Mouse (Mus musculus) midbrain, embryonic 11.5 days (tissue): ENCODE results near the gene Fam129c. TPM values are rescaled to one million over a fixed set of nuclear protein-coding genes. Genes with fewer than 3 reads are reported as not detected.

Source experiments
- ATAC-seq: fragments of 200-750 bp; cut with Nextera tagmentation; 2 replicates; pipeline ENCODE4 v1.8.0; 2017; ENCODE audit warnings: moderate TSS enrichment, moderate library complexity; ENCODE audit not compliant: low FRiP score
- DNase-seq: peaks from one replicate; pipeline ENCODE4 v3.0.0; 2015; ENCODE audit warnings: low spot score; ENCODE audit errors: missing footprints
- H3K27ac ChIP-seq: fragments of 300-500 bp; sonication (generic); 2 replicates; pipeline ENCODE4 v1.5.1; 2014; ENCODE audit warnings: low read depth, low read length
- H3K27me3 ChIP-seq: fragments of 300-500 bp; sonication (generic); 2 replicates; pipeline ENCODE4 v1.6.1; 2014; ENCODE audit warnings: mild to moderate bottlenecking, low read length, moderate library complexity, mixed read lengths; ENCODE audit not compliant: control insufficient read depth, insufficient read depth
- H3K36me3 ChIP-seq: fragments of 300-500 bp; sonication (generic); 2 replicates; pipeline ENCODE4 v1.6.1; 2014; ENCODE audit warnings: mild to moderate bottlenecking, low read length, moderate library complexity, mixed read lengths; ENCODE audit not compliant: control insufficient read depth, insufficient read depth
- H3K4me1 ChIP-seq: fragments of 300-500 bp; sonication (generic); 2 replicates; pipeline ENCODE4 v1.6.1; 2014; ENCODE audit warnings: low read length; ENCODE audit not compliant: control insufficient read depth, insufficient read depth
- H3K4me2 ChIP-seq: fragments of 300-500 bp; sonication (generic); 2 replicates; pipeline ENCODE4 v1.6.1; 2014; ENCODE audit warnings: mild to moderate bottlenecking, moderate library complexity
- H3K4me3 ChIP-seq: fragments of 300-500 bp; sonication (generic); 2 replicates; pipeline ENCODE4 v1.5.1; 2014; ENCODE audit warnings: low read depth, low read length
- H3K9ac ChIP-seq: fragments of 300-500 bp; sonication (generic); 2 replicates; pipeline ENCODE4 v1.6.1; 2014; ENCODE audit warnings: low read length
- H3K9me3 ChIP-seq: fragments of 300-500 bp; sonication (generic); 2 replicates; pipeline ENCODE4 v1.6.1; 2016; ENCODE audit warnings: low read length; ENCODE audit not compliant: control insufficient read depth
- WGBS: fragments of 180-500 bp; shearing (Covaris S2); extraction: QIAGEN DNeasy Blood & Tissue Kit; methylation state at CpG from one replicate; pipeline ENCODE4 v1.1.7; 2014; 5-methylcytosine and 5-hydroxymethylcytosine counted together
- polyA plus RNA-seq: library from polyadenylated mRNA; unstranded; fragments of >200 nt; fragmentation: Nextera tagmentation; extraction: Ambion mirVana; gene quantifications from 2 replicates; pipeline ENCODE4 v1.2.1, GENCODE M21; 2014

Gene Fam129c
- polyA plus RNA-seq, 1 experiment from 2014 or later = 3.6 TPM

GRCm38 (mm10) chr8:71629781-71630212 is 32.3 kb downstream of the Fam129c start:
- 4% methylated on average over 25 of the region's 25 CpGs for WGBS
- DNase-seq = no peak
- peaks cover 32% of the 10 kb centered on the region for H3K27me3 ChIP-seq

GRCm38 (mm10) chr8:71630761-71631160 is 33.3 kb downstream of the Fam129c start:
- H3K9ac ChIP-seq = no peak overlapping the region
- no peaks in the 10 kb centered on the region for H3K36me3 ChIP-seq
- H3K4me3 ChIP-seq = no peak overlapping the region
- no peak overlapping the region for H3K4me2 ChIP-seq
- 92% methylated on average over 6 of the region's 6 CpGs for WGBS
- H3K27me3 ChIP-seq = peaks cover 36% of the 10 kb centered on the region
- DNase-seq (no peak), ATAC-seq (no peak)
- H3K9me3 ChIP-seq = peaks cover 6% of the 10 kb centered on the region; the same call in 1 of the 2 replicates
- H3K4me1 ChIP-seq = peaks cover 11% of the 10 kb centered on the region
- no peak overlapping the region for H3K27ac ChIP-seq

More at GRCm38 (mm10) chr8:71629781-71630212, 32.3 kb downstream of the Fam129c start:
- Histone ChIP-seq H3K27ac (no peak overlapping the region), H3K9ac (peak overlapping the region; percentile 47), H3K4me1 (peaks cover 11% of the 10 kb centered on the region), H3K9me3 (peaks cover 6% of the 10 kb centered on the region; the same call in 1 of the 2 replicates), H3K4me2 (peak overlapping the region; percentile 91), H3K4me3 (peak overlapping the region; percentile 43), H3K36me3 (no peaks in the 10 kb centered on the region; the same call in 1 of the 2 replicates)
- ATAC-seq = peak; percentile 45

- H3K36me3 ChIP-seq = no peaks in the 10 kb centered on the region
- ATAC-seq = no peak
- H3K9ac ChIP-seq = no peak overlapping the region
- H3K27ac ChIP-seq = no peak overlapping the region
- 63% methylated on average over 2 of the region's 2 CpGs for WGBS
- H3K4me1 ChIP-seq = peaks cover 11% of the 10 kb centered on the region
- no peak overlapping the region for H3K4me2 ChIP-seq
- no peak for DNase-seq
- H3K9me3 ChIP-seq = peaks cover 6% of the 10 kb centered on the region; the same call in 1 of the 2 replicates
- peaks cover 36% of the 10 kb centered on the region for H3K27me3 ChIP-seq
- no peak overlapping the region for H3K4me3 ChIP-seq
These were observed 34.4 kb downstream of the Fam129c start for GRCm38 (mm10) chr8:71631897-71632296.

GRCm38 (mm10) chr8:71633164-71633563 is 35.7 kb downstream of the Fam129c start:
- ATAC-seq = no peak

GRCm38 (mm10) chr8:71633981-71634667 is 36.7 kb downstream of the Fam129c start:
- Histone ChIP-seq H3K4me1 (peaks cover 7% of the 10 kb centered on the region), H3K9ac (peak overlapping the region; percentile 33; the same call in 1 of the 2 replicates), H3K27ac (no peak overlapping the region; the same call in 1 of the 2 replicates), H3K36me3 (no peaks in the 10 kb centered on the region), H3K4me2 (peak overlapping the region; percentile 34), H3K27me3 (peaks cover 36% of the 10 kb centered on the region), H3K4me3 (no peak overlapping the region), H3K9me3 (peaks cover 6% of the 10 kb centered on the region; the same call in 1 of the 2 replicates)
- ATAC-seq (peak; percentile 57), DNase-seq (peak; percentile 93)
- 3% methylated on average over 26 of the region's 26 CpGs for WGBS

More at GRCm38 (mm10) chr8:71633164-71633563, 35.7 kb downstream of the Fam129c start:
- no peak overlapping the region for H3K9ac ChIP-seq
- peaks cover 36% of the 10 kb centered on the region for H3K27me3 ChIP-seq
- H3K9me3 ChIP-seq = peaks cover 6% of the 10 kb centered on the region; the same call in 1 of the 2 replicates
- no peak overlapping the region for H3K27ac ChIP-seq
- peaks cover 11% of the 10 kb centered on the region for H3K4me1 ChIP-seq
- H3K36me3 ChIP-seq = no peaks in the 10 kb centered on the region
- peak; percentile 88 for DNase-seq
- 7% methylated on average over 18 of the region's 22 CpGs for WGBS
- H3K4me3 ChIP-seq = no peak overlapping the region
- H3K4me2 ChIP-seq = no peak overlapping the region

- peaks cover 18% of the 10 kb centered on the region; the same call in 1 of the 2 replicates for H3K27me3 ChIP-seq
- H3K4me2 ChIP-seq = no peak overlapping the region
- no peak overlapping the region for H3K9ac ChIP-seq
- no peak for ATAC-seq
- H3K4me1 ChIP-seq = no peaks in the 10 kb centered on the region
- H3K9me3 ChIP-seq = peaks cover 6% of the 10 kb centered on the region; the same call in 1 of the 2 replicates
- no peak overlapping the region for H3K4me3 ChIP-seq
- no peak overlapping the region for H3K27ac ChIP-seq
- no peak for DNase-seq
- WGBS = 60% methylated on average over 8 of the region's 8 CpGs
- no peaks in the 10 kb centered on the region for H3K36me3 ChIP-seq
These were observed 40.0 kb downstream of the Fam129c start for GRCm38 (mm10) chr8:71637149-71638095.

GRCm38 (mm10) chr8:71638321-71638720 is 40.9 kb downstream of the Fam129c start:
- Histone ChIP-seq H3K9ac (no peak overlapping the region), H3K9me3 (no peaks in the 10 kb centered on the region), H3K4me2 (no peak overlapping the region), H3K4me3 (no peak overlapping the region), H3K4me1 (no peaks in the 10 kb centered on the region), H3K27ac (no peak overlapping the region), H3K27me3 (peaks cover 13% of the 10 kb centered on the region; the same call in 1 of the 2 replicates), H3K36me3 (no peaks in the 10 kb centered on the region)
- ATAC-seq (no peak), DNase-seq (no peak)
- WGBS = 72% methylated on average over 6 of the region's 6 CpGs

- H3K4me1 ChIP-seq = no peaks in the 10 kb centered on the region
- DNase-seq = no peak
- no peak overlapping the region for H3K4me3 ChIP-seq
- no peak for ATAC-seq
- H3K9me3 ChIP-seq = no peaks in the 10 kb centered on the region
- no peaks in the 10 kb centered on the region for H3K36me3 ChIP-seq
- WGBS = 87% methylated on average over 4 of the region's 4 CpGs
- H3K27ac ChIP-seq = no peak overlapping the region
- H3K4me2 ChIP-seq = no peak overlapping the region
- no peak overlapping the region for H3K9ac ChIP-seq
- peaks cover 4% of the 10 kb centered on the region; the same call in 1 of the 2 replicates for H3K27me3 ChIP-seq
These were observed 41.9 kb downstream of the Fam129c start for GRCm38 (mm10) chr8:71639318-71639717.
